Mouse (Mus musculus) right cerebral cortex, adult 18-20 months (tissue): Measurements from ENCODE around the gene Gm20388.
A peak's percentile ranks its signal among the peaks of the same experiment; 100 is the strongest.

Experiments
- DNase-seq: peaks from one replicate; pipeline ENCODE4 v3.0.0; 2022; ENCODE audit warnings: mixed read lengths

Gm20388 gene

GRCm38 (mm10) chr8:123846509-123846908, 3935.9 kb downstream of the Gm20388 start:
- DNase-seq, result peak; percentile 73

- DNase-seq, result no peak
Measured at GRCm38 (mm10) chr8:123847546-123847945, 3936.9 kb downstream of the Gm20388 start.

DNA sequence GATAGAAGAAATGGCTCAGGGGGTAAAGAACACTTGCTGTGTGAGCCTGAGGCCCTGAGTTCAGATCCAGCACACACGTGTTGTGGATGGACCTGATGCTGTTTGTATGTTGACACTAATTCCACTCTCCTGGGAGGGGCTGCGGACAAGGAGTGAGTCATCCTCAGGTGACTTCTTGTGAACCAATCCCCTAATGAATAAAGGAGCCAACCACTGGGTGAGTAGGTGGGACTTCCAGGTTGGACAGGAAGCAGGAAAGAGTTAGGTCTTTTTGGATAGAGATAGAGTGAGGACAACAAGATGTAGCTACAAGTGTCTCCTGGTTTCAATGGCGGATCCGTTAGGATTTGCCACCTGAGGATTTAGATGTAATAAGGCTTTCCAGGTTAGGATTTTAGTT, 3938.7 kb downstream of the Gm20388 start:
- DNase-seq, result no peak

GRCm38 (mm10) chr8:123851590-123851989, 3940.9 kb downstream of the Gm20388 start:
- no peak for DNase-seq

- no peak for DNase-seq
Measured at GRCm38 (mm10) chr8:123854252-123854651, 3943.6 kb downstream of the Gm20388 start.

- DNase-seq, result no peak
Measured at GRCm38 (mm10) chr8:123854733-123855475, 3944.3 kb downstream of the Gm20388 start.

DNA sequence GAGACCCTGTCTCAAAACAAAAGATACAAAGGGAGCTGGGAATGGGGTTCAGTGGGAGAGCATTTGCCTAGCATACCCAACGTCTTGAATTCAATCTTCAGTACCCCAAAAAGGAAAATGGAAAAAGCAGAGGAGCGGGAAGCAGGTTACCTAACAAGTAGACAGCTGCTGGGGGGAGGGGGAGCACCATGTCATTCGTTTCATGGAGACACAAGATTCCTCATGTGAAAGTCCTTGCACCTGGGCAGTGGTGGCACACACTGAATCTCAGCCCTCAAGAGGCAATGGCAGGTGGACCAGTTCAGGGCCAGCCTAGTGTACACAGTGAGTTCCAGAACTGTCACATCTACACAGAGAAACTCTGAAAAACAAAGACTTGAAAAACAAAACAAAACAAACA, 3946.7 kb downstream of the Gm20388 start:
- DNase-seq, result no peak

- no peak for DNase-seq
Measured at GRCm38 (mm10) chr8:123858574-123858940, 3947.9 kb downstream of the Gm20388 start.

- peak; percentile 95 for DNase-seq
Measured at GRCm38 (mm10) chr8:123858941-123859647, 3948.5 kb downstream of the Gm20388 start.

DNA sequence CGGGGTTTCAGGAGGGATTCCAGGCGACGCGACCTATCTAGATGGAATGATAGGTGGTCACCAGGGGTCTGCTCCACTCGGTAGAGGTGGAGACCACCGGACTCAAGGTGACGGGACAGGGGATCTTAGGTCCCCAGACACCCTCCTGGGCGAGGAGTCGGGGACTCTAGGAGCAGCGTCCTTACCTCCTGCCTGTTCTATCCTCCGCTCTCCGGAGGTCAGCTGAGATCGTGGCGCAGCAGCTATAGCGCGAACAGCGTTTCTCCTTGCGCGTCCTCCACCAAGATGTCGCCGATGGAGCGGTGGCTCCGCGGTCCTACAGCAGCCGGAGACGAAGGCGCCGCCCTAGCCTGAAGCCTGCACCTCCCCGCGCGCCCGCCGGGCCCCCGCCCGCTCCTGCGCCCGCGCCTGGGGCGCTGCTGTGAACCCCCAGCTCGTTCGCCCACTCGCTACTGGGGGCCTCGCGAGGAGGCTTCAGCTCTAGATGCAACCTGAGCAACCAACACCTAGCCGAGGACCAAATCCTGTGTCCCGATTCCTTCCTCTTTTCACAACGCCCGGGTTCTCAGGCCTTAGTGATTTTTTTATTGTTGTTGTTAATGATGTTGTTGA, 3949.1 kb downstream of the Gm20388 start, which contains the start of gene Ccsap:
TSS of gene Ccsap (minus strand) at position 562 of the 612 bp plus-strand sequence.
- peak; percentile 79 for DNase-seq

GRCm38 (mm10) chr8:123860386-123860785, 3949.7 kb downstream of the Gm20388 start:
- no peak for DNase-seq

GRCm38 (mm10) chr8:123865786-123866185, 3955.1 kb downstream of the Gm20388 start:
- DNase-seq, result no peak

DNA sequence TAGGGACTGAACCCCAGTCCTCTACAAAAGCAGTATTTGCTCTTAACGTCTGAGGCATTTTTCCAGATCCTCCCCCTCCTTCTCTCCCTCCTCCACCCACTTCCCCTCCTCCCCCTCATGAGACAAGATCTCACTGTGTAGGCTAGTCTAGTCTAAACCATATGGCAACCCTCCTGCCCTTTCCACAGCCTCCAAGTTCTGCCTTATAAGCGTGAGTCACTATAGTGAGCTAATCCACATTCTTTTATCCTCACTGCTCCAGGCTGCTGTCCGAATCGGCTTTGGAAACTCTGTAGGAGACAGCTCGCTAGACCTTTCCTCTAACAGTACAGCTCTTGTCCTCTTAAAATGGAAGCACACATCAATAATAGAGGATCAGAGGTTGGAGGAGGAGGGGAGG, 3956.3 kb downstream of the Gm20388 start:
- no peak for DNase-seq

GRCm38 (mm10) chr8:123872048-123872447, 3961.4 kb downstream of the Gm20388 start:
- DNase-seq, result no peak

DNA sequence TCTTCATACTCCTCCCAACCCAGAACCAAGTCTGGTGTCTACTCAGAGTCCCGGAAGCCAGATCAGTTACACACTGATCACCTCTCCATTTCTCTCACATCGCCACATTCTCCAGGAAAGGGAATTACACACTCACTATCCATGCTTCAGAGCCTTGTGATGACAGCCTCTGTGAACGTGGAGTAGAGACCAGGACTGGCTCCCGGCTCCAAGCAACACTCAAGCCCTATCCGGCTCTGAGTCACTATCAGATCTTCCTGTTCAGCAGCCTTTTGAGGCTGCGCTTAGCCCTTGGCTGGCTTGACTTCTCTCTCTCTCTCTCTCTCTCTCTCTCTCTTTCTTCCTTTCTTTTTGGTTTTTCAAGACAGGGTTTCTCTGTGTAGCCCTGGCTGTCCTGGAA, 3962.7 kb downstream of the Gm20388 start:
- no peak for DNase-seq

DNA sequence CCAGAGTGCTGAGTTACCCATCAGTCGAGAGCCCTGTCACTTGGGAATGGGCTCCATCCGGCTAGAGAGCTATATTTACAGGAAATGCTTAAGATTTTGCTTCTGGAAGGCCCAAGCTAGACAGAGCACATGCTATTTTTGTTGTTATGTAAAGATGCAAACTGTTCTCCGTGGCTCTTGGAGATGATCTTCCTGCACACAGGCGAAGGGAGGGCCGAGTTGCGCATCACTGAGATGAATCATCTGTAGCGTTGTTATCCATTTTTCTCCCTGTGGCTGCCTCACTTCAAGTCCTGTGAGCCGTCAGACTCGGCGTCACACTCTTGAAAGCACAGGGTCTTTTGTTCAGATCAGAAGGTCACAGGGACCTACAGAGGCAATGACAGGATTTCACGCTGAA, 3963.7 kb downstream of the Gm20388 start:
- peak; percentile 83 for DNase-seq

DNA sequence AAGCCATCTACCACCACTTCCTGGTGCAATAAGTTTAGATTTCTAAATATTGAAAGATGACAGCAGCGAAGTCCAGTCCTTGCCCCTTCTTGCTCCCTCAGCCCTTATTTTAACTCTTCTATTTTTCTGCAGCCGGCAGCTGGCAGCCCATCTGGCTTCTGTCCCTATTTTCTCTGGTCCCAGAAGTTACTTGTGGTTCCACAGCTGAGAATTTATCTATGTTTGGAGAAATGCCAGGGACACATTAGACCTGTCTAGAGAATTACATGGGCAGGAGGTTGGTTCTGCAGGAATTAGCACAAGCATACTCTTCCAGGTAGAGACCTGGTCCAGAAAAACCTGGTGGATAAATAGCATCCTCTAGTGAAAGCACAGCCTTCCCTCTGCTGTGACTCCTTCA, 3967.2 kb downstream of the Gm20388 start:
- DNase-seq, result no peak

GRCm38 (mm10) chr8:123880271-123880670, 3969.6 kb downstream of the Gm20388 start:
- peak; percentile 83 for DNase-seq

GRCm38 (mm10) chr8:123880821-123881350, 3970.2 kb downstream of the Gm20388 start:
- no peak for DNase-seq

GRCm38 (mm10) chr8:123882412-123882811, 3971.8 kb downstream of the Gm20388 start:
- no peak for DNase-seq

DNA sequence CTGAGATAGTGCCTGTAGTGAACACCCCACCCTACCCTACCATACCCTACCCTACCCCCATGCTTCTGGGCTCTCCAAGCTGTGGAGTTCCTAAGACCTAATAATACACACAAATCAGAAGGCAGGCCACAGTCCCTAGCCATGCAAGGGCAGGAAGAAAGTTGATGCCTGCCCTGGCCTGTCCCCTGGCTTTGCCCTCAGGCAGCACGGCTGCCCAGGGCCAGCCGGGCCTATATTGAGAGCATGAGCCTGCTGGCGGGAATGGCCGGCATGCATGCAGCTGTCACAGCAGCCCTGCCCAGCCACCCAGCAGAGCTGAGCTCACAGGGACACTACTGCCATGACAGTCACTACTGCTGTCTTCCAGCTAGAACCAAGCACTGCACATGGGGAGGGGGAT, 3972.5 kb downstream of the Gm20388 start:
- no peak for DNase-seq

- DNase-seq, result peak; percentile 91
Measured at GRCm38 (mm10) chr8:123884721-123885565, 3974.3 kb downstream of the Gm20388 start.

DNA sequence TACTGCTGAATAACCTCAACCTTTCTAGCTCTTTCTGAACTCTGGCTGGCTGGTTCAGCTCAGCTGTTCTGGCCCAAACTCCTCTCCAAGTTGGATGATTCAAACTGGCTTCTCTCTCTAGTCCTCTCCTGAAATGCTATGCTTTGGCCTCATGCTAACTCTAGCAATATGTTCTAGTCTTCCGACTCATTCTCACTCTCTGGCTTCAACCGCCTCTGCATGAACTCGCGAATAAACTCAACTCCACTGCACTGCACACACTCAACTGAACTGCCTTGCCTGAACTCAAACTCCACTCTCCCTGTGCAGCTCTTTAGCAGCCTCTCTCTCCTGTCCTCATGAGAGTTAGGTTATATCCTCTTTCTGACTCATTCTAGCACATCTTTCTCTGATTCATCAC, 3976.5 kb downstream of the Gm20388 start:
- DNase-seq, result peak; percentile 51
